Mouse (Mus musculus) testis, adult 2 months (tissue): Measurements from ENCODE around the gene Fbxo10.

Experiments
- CTCF ChIP-seq: fragments of 200-500 bp; IDR thresholded peaks from 2 replicates; pipeline ENCODE4 v1.5.1; 2012; ENCODE audit warnings: low read depth, mild to moderate bottlenecking, inconsistent platforms, low read length, moderate library complexity; ENCODE audit not compliant: control insufficient read depth, insufficient read depth, insufficient replicate concordance
- POLR2A ChIP-seq: fragments of 200-500 bp; IDR thresholded peaks from 2 replicates; pipeline ENCODE4 v1.6.1; 2012; ENCODE audit warnings: low read depth, mild to moderate bottlenecking, inconsistent platforms, low read length, moderate library complexity; ENCODE audit not compliant: control insufficient read depth

DNA sequence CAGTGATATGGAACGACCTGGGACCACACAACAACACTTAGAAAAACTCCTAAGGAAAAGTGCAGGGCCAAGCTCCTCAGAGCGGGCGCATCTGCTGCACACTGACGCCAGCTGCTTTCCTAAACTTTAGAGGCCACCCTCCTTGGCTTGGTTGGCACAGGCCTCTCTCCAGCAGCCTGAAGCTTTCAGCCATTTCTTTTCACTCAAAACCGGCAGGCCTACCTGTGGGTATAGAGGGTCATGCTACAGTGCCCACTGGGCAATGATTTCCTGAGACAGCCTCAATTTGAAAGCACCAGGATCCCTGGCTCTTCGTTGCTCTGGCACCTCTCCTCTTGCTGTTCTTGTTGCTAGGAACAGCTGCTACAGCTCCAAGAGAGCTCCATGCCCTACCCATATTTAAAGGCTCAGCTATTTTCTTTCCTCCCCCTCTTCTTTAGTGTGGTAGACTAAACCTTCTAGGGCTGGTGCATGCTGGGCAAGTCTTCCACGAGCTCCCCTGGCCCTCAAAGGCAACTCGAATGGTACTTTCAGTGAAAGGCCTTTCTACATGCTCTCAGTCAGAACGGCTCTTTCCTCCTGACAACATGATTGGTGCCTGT is 37.0 kb downstream of the Fbxo10 start:
- TF ChIP-seq POLR2A (no peak), CTCF (no peak)
